Mouse (Mus musculus) forebrain, postnatal 0 days (tissue): ENCODE measurements around the gene Arel1. TPM values are rescaled to one million over a fixed set of nuclear protein-coding genes. Genes with fewer than 3 reads are reported as not detected.

Source experiments
- ATAC-seq: fragments of 200-750 bp; cut with Nextera tagmentation; 2 replicates; pipeline ENCODE4 v1.8.0; 2017; ENCODE audit warnings: mild to moderate bottlenecking, moderate library complexity
- DNase-seq: peaks from one replicate; pipeline ENCODE4 v3.0.0-alpha.2; 2015
- H3K27ac ChIP-seq: fragments of 300-500 bp; sonication (generic); 2 replicates; pipeline ENCODE4 v1.5.1; 2014; ENCODE audit warnings: low read depth, mild to moderate bottlenecking, antibody characterized with exemption, low read length, moderate library complexity, mixed read lengths
- H3K27me3 ChIP-seq: fragments of 300-500 bp; sonication (generic); 2 replicates; pipeline ENCODE4 v1.6.1; 2014; ENCODE audit warnings: mild to moderate bottlenecking, low read length, mixed read lengths; ENCODE audit not compliant: insufficient read depth
- H3K36me3 ChIP-seq: fragments of 300-500 bp; sonication (generic); 2 replicates; pipeline ENCODE4 v1.6.1; 2014; ENCODE audit warnings: mild to moderate bottlenecking, moderate library complexity; ENCODE audit not compliant: insufficient read depth
- H3K4me1 ChIP-seq: fragments of 300-500 bp; sonication (generic); 2 replicates; pipeline ENCODE4 v1.6.1; 2014; ENCODE audit warnings: antibody characterized with exemption; ENCODE audit not compliant: insufficient read depth
- H3K4me2 ChIP-seq: fragments of 300-500 bp; sonication (generic); 2 replicates; pipeline ENCODE4 v1.6.1; 2014; ENCODE audit warnings: low read depth, mild to moderate bottlenecking, moderate library complexity
- H3K4me3 ChIP-seq: fragments of 300-500 bp; sonication (generic); 2 replicates; pipeline ENCODE4 v1.5.1; 2014; ENCODE audit warnings: low read depth, low read length, mixed read lengths
- H3K9ac ChIP-seq: fragments of 300-500 bp; sonication (generic); 2 replicates; pipeline ENCODE4 v1.6.1; 2014; ENCODE audit warnings: mild to moderate bottlenecking
- H3K9me3 ChIP-seq: fragments of 300-500 bp; sonication (generic); 2 replicates; pipeline ENCODE4 v1.6.1; 2016; ENCODE audit warnings: low read length
- CTCF ChIP-seq: sonication (generic); IDR thresholded peaks from 2 replicates; pipeline ENCODE4 v1.5.1; 2016; ENCODE audit warnings: antibody characterized with exemption, control low read depth, low read depth
- WGBS: fragments of 180-500 bp; shearing (Covaris S2); extraction: QIAGEN DNeasy Blood & Tissue Kit; methylation state at CpG from one replicate; pipeline ENCODE4 v1.1.7; 2014; 5-methylcytosine and 5-hydroxymethylcytosine counted together
- polyA plus RNA-seq: library from polyadenylated mRNA; unstranded; fragments of >200 nt; fragmentation: Nextera tagmentation; extraction: Ambion mirVana; gene quantifications from 2 replicates; pipeline ENCODE4 v1.2.1, GENCODE M21; 2015
- total RNA-seq: library from RNA; depleted of rRNA; stranded (reverse); fragments of >200 nt; gene quantifications from 2 replicates; pipeline ENCODE4 v1.2.3, GENCODE M21; 2014

Arel1 gene
- total and polyA plus RNA-seq, 2 experiments from 2014 or later: 32.8 to 96.9 TPM

DNA sequence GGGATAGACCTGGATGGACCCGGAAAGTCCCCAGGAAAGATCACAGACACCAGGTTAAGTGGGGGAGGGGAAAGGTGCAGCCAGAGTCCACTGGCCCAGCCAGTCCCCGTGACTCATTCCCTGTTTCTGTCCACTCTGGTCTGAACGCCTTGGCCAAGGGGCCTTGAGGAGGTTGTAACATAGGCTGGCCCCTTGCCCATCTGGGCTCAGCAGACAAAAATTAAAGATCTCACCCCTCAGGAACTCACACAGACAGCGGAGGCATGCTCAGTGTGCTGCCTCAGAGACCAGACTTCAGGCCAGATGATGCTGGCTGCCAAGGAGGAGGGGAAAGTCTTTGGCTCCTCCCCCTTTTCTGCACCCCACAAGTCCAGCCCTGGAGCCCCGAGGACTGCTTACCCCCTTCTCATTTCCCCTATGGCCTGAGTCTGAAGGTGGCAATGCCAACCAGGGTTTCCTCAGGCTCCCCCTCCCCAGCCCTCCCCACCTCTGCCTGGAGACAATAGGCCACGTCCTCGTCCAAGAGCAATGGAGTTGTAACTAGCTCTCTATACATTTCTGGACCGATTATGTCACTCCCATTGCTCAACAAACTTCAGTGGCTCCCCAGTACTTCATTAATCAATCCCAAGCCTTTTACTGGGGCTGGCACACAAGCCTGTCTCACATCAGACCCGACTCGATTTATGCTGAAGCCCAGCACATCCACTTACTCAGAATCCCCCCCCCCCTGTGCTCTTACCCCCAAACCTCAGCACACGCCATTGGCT is 85.4 kb downstream of the Arel1 start:
- no peak for TF ChIP-seq CTCF
- H3K4me3 ChIP-seq: no peak overlapping the region
- no peak overlapping the region for H3K4me2 ChIP-seq
- H3K27ac ChIP-seq: no peak overlapping the region
- 59% methylated on average over 11 of the region's 11 CpGs for WGBS
- H3K9ac ChIP-seq: no peak overlapping the region
- ATAC-seq (no peak), DNase-seq (no peak)
- H3K36me3 ChIP-seq: no peaks in the 10 kb centered on the region
- H3K9me3 ChIP-seq: no peaks in the 10 kb centered on the region
- H3K4me1 ChIP-seq: no peaks in the 10 kb centered on the region
- no peaks in the 10 kb centered on the region for H3K27me3 ChIP-seq

DNA sequence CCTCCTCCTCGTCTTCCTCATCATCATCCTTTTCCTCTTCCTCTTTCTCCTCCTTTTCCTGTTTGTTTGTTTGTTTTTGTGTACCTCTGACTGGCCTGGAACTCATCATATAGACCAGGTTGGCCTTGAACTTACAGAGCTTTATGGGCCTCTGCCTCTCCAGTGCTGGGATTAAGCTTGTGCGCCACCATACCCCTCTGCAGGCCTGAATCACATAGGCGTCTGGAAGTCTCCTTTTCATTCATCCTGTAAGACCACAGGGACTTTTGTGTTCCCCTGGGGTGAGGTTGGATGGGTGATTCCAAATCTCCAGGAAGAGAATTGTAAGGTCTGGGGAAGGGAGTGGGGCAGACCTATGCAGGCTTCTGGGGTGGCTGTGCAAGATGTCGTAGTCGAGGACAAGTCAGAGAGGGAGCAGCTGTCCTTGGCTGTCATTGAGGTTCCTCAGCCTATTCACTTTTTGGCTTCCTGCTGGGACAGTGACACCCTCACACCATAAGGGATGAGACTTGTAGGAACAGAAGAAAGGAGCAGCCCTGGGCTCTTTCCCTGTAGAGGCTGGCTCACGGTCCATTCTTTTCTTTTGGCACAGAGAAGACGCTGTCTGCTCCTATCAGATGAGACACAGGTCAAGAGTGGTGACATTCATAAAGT is 86.2 kb downstream of the Arel1 start:
- no peak overlapping the region for H3K27ac ChIP-seq
- no peak overlapping the region for H3K4me3 ChIP-seq
- H3K4me2 ChIP-seq: no peak overlapping the region
- DNase-seq (no peak), ATAC-seq (no peak)
- no peaks in the 10 kb centered on the region for H3K36me3 ChIP-seq
- H3K27me3 ChIP-seq: no peaks in the 10 kb centered on the region
- no peaks in the 10 kb centered on the region for H3K9me3 ChIP-seq
- no peaks in the 10 kb centered on the region for H3K4me1 ChIP-seq
- WGBS: 87% methylated on average over 7 of the region's 7 CpGs
- no peak overlapping the region for H3K9ac ChIP-seq
- no peak for TF ChIP-seq CTCF

DNA sequence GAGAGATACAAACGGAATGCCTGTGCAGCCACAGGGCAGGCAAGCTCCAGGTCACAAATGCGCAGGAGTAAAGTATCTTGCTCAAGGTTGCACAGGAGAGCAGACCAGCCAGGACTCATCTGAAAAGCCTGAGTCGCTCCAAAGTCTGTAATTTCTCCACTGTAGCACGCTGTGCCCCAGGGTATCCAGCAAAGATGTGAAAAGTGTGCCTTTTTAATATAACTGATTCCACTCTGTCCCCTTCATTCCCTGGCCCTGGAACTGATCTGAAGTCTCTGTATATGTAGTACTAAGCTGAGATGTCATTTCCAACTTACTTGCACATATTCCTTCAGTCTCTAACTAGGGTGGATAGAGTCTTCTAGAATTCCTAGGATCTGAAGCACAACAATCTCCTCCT is 87.9 kb downstream of the Arel1 start:
- H3K4me2 ChIP-seq: no peak overlapping the region
- H3K9ac ChIP-seq: no peak overlapping the region
- WGBS: 86% methylated on average over 4 of the region's 4 CpGs
- no peak for DNase-seq
- H3K4me1 ChIP-seq: no peaks in the 10 kb centered on the region
- no peak overlapping the region for H3K4me3 ChIP-seq
- H3K27me3 ChIP-seq: peaks cover 13% of the 10 kb centered on the region; the same call in 1 of the 2 replicates
- TF ChIP-seq CTCF: no peak
- no peak for ATAC-seq
- no peaks in the 10 kb centered on the region for H3K9me3 ChIP-seq
- H3K36me3 ChIP-seq: no peaks in the 10 kb centered on the region
- no peak overlapping the region for H3K27ac ChIP-seq

DNA sequence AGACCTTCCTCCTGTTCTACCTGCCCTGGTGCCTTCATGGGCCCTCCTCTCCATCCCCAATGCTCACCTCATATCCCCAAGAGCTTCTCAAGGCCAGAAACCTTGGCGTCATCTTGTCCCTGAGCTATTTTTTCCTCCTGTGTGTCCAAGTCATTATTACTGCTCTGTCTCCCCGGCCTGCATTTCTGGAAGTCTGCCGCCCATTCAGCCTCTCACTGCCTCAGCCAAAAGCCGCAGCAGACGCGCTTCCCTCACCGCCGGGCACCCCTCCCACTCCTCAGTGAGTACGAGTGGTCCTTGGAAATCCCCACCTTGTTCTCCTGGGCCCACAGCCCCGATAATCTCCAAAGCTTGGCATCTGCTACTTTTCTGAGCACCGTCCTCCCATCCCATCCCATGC is 90.6 kb downstream of the Arel1 start:
- peaks cover 40% of the 10 kb centered on the region for H3K27me3 ChIP-seq
- no peaks in the 10 kb centered on the region for H3K36me3 ChIP-seq
- H3K9ac ChIP-seq: no peak overlapping the region
- ATAC-seq (no peak), DNase-seq (no peak)
- no peaks in the 10 kb centered on the region for H3K9me3 ChIP-seq
- H3K4me2 ChIP-seq: no peak overlapping the region
- no peak for TF ChIP-seq CTCF
- no peak overlapping the region for H3K27ac ChIP-seq
- 0 out of 2 replicates have a peak, but pooled peaks cover 4% of the 10 kb centered on the region for H3K4me1 ChIP-seq
- WGBS: 33% methylated on average over 11 of the region's 11 CpGs
- no peak overlapping the region for H3K4me3 ChIP-seq

DNA sequence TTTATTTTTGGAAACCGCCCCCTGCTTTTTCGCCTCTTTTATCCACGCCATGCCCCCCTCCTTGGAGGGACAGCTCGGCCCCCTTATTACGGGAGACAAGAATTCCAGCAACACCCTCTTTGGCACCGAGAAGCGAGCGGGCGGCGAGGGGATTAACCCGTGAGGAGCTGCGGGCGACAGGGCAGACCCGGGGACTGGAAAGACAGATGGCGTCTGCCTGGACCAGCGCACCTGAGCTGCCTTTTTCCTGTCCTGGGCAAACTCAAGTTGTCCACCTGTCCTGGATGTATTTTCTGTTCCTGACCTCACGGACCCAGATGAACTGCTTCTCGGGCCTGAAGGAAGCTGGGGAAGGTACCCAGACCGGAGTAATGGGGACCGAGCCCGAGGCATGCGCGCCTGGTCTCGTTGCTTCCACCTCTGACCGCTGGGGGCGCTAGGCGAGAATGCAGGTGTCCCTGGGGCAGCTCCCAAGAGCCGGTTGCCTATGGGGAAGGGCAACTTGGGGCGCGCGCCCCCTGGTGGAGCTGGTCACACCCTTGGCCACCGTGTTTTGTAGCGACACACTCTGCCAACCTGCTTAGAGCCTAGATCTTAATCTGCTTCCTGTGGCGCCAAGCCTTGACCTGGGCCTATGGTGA is 94.1 kb downstream of the Arel1 start, which contains the start of gene Ltbp2:
Gene Ltbp2, minus strand, starts transcription at position 52 of the 641 bp plus-strand sequence.
- peak within 1 kb of the TSS; percentile 28 for H3K4me3 ChIP-seq
- H3K27ac ChIP-seq: no peak within 1 kb of the TSS
- 0 out of 2 replicates have a peak, but pooled peaks cover 4% of the 10 kb centered on the region for H3K4me1 ChIP-seq
- peak; percentile 83 for TF ChIP-seq CTCF
- H3K4me2 ChIP-seq: peak within 1 kb of the TSS; percentile 47
- H3K9me3 ChIP-seq: no peaks in the 10 kb centered on the region
- H3K9ac ChIP-seq: no peak within 1 kb of the TSS
- H3K27me3 ChIP-seq: peaks cover 59% of the 10 kb centered on the region
- DNase-seq (peak; percentile 63), ATAC-seq (peak; percentile 64)
- WGBS: 3% methylated on average over 34 of the region's 34 CpGs
- H3K36me3 ChIP-seq: no peaks in the 10 kb centered on the region

DNA sequence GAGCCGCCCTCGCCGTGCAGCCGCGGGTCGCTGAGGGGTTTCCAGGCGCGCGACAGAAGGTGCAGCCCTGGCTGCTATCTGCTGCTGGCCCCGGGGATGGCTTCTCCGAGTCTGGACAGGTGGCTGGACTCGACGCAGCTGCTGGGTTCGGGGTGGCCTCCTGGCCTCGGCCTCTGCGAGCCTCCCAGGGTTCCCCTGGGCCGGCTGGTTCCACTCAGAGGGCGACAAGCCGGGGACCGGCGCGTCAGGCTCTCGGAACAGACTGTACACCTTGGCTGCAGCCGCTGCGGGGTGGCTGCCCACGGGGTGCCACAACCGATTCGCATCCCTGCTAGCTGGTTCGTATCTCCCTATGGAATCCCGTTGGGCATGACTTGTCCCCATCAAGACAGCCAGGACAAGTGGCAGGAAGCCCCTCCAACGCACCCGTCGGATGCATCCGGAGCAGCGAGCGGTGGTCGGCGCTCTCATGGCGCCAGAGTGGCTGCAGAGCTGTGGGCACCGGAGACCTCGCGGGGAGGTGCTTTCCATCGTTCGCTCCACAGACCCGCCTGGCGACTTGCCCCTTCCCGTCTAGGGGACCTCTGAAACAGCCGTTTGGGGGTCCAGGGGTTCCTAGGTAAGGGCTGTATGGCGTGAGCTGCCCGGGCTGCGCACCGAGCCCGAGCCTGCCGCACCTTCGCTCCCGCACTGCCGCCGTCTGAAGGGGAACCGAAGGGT is 94.8 kb downstream of the Arel1 start:
- TF ChIP-seq CTCF: no peak
- no peaks in the 10 kb centered on the region for H3K36me3 ChIP-seq
- no peak overlapping the region for H3K9ac ChIP-seq

More for the DNA sequence above, 94.8 kb downstream of the Arel1 start:
- Histone ChIP-seq H3K27me3 (peaks cover 59% of the 10 kb centered on the region), H3K4me1 (0 out of 2 replicates have a peak, but pooled peaks cover 4% of the 10 kb centered on the region), H3K27ac (no peak overlapping the region), H3K4me3 (peak overlapping the region; percentile 28), H3K4me2 (peak overlapping the region; percentile 47), H3K9me3 (no peaks in the 10 kb centered on the region)
- WGBS: 4% methylated on average over 59 of the region's 59 CpGs
- DNase-seq (no peak), ATAC-seq (peak; percentile 3; the same call in 1 of the 2 replicates)
